Mouse (Mus musculus): Measurements from ENCODE around the gene Mn1.

GRCm38 (mm10) chr5:111421424-111421823, 4.3 kb downstream of the Mn1 start:
- TF ChIP-seq CTCF (IDR thresholded peaks at IDR 0.05): no peak
- TF ChIP-seq POLR2A (IDR thresholded peaks at IDR 0.05; ENCODE audit: insufficient read depth, low read depth, low read length): no peak
- no peak for TF ChIP-seq EP300 (IDR thresholded peaks at IDR 0.05; ENCODE audit: insufficient read depth, low read depth, low read length)

Measured in heart, adult 2 months (tissue).